Mouse (Mus musculus): ENCODE measurements around the gene Srcin1.

Srcin1 gene

DNA sequence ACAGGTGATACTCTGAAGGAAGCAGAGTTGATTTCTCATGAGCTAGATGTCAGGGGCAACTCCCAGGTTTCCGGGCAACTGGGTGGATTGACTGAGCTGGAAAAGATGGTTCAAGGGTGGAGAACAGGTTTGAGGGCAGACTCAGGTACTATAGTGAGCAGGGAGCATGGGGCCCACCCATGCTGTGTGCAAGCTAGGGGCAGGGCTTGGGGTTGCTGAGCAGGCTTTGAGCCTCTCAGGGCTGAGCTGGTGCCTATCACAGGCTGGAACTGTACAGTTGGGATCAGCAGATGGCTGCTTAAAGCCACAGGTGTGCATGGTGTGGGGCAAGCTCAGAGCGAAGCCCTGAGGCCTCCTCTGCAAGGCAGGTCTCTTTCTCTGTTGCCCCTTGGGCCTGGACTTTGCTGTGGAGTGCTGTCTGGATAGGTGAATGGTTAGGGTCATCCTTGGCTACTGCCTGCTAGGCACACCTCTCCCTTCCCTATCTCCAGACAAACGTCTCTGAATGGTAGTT, 114.6 kb downstream of the Srcin1 start:
- no peak for DNase-seq
